Mouse (Mus musculus): ENCODE results near the gene Eml4. TPM values are rescaled to one million over a fixed set of nuclear protein-coding genes. Genes with fewer than 3 reads are reported as not detected.

Eml4 gene
- polyA plus RNA-seq, 1 experiment from 2014 or later, result 26.2 TPM

- Histone ChIP-seq H3K36me3 (ENCODE audit: control insufficient read depth, insufficient read depth, low read length) (no peaks in the 10 kb centered on the region), H3K4me2 (peak overlapping the region; percentile 80), H3K9ac (ENCODE audit: low read depth, low read length) (peak overlapping the region; percentile 67), H3K4me3 (ENCODE audit: low read depth, low read length) (peak overlapping the region; percentile 36), H3K9me3 (ENCODE audit: control insufficient read depth, low read length) (no peaks in the 10 kb centered on the region), H3K27me3 (replicated peaks; ENCODE audit: control insufficient read depth, insufficient read depth, low read length) (no peaks in the 10 kb centered on the region), H3K4me1 (replicated peaks; ENCODE audit: control insufficient read depth, insufficient read depth, low read length) (peaks cover 28% of the 10 kb centered on the region), H3K27ac (ENCODE audit: low read depth, low read length) (peak overlapping the region; percentile 79)
- ATAC-seq (replicated peaks; ENCODE audit: low FRiP score) (peak; percentile 87), DNase-seq (ENCODE audit: low spot score) (peak; percentile 73)
- WGBS, result 29% methylated on average over 13 of the region's 13 CpGs
Observed at GRCm38 (mm10) chr17:83526624-83527532, 176.1 kb downstream of the Eml4 start.

- Histone ChIP-seq H3K4me2 (peak overlapping the region; percentile 80), H3K4me3 (ENCODE audit: low read depth, low read length) (peak overlapping the region; percentile 36), H3K27ac (ENCODE audit: low read depth, low read length) (peak overlapping the region; percentile 79), H3K9me3 (ENCODE audit: control insufficient read depth, low read length) (no peaks in the 10 kb centered on the region), H3K9ac (ENCODE audit: low read depth, low read length) (peak overlapping the region; percentile 67), H3K36me3 (ENCODE audit: control insufficient read depth, insufficient read depth, low read length) (no peaks in the 10 kb centered on the region), H3K4me1 (replicated peaks; ENCODE audit: control insufficient read depth, insufficient read depth, low read length) (peaks cover 28% of the 10 kb centered on the region), H3K27me3 (replicated peaks; ENCODE audit: control insufficient read depth, insufficient read depth, low read length) (no peaks in the 10 kb centered on the region)
- DNase-seq (ENCODE audit: low spot score) (peak; percentile 65), ATAC-seq (replicated peaks; ENCODE audit: low FRiP score) (peak; percentile 73)
- WGBS, result 15% methylated on average over 17 of the region's 17 CpGs
Observed at GRCm38 (mm10) chr17:83527651-83528381, 177.1 kb downstream of the Eml4 start.

Other genes starting within 250 kb of the Eml4 start
- gene Pkdcc, start 135.6 kb upstream of the Eml4 start, polyA plus RNA-seq (2014; fragmentation: Nextera tagmentation; extraction: Ambion mirVana), result 14.3 and 19.4 TPM in 2 replicates
- 134 and 136 TPM in 2 replicates for gene Cox7a2l, start 166.4 kb downstream of the Eml4 start, polyA plus RNA-seq (2014; fragmentation: Nextera tagmentation; extraction: Ambion mirVana)